Mouse (Mus musculus) cortical plate, adult 2 months (tissue): ENCODE measurements at regions not wholly inside any gene's neighbourhood (a gene's known extent, or its start where the extent isn't known, plus 50 kb on each side); places are given as distances from the start of the nearest gene placed in this dataset.
"Not testable (repeated sequence)": the region's sequence is repeated elsewhere in the genome, so short reads cannot be mapped to it uniquely, and the experiment has no call there.

ENCODE experiments used
- H3K27ac ChIP-seq: fragments of 200-500 bp; 2 replicates; pipeline ENCODE4 v1.5.1; 2012; ENCODE audit warnings: low read length, control low read depth, inconsistent platforms; ENCODE audit not compliant: insufficient read depth
- H3K4me1 ChIP-seq: fragments of 200-500 bp; 2 replicates; pipeline ENCODE4 v1.6.1; 2011; ENCODE audit warnings: low read length; ENCODE audit not compliant: control insufficient read depth, insufficient read depth
- H3K4me3 ChIP-seq: fragments of 200-500 bp; 2 replicates; pipeline ENCODE4 v1.5.1; 2011; ENCODE audit warnings: mild to moderate bottlenecking, low read length, control low read depth; ENCODE audit not compliant: insufficient read depth
- CTCF ChIP-seq: fragments of 200-500 bp; IDR thresholded peaks from 2 replicates; pipeline ENCODE4 v1.5.1; 2011; ENCODE audit warnings: mild to moderate bottlenecking, control low read depth, low read length; ENCODE audit not compliant: insufficient read depth; ENCODE audit errors: extremely low read depth
- POLR2A ChIP-seq: fragments of 200-500 bp; IDR thresholded peaks from 2 replicates; pipeline ENCODE4 v1.6.1; 2011; ENCODE audit warnings: mild to moderate bottlenecking, low read length, control low read depth; ENCODE audit not compliant: insufficient read depth; ENCODE audit errors: extremely low read depth

DNA sequence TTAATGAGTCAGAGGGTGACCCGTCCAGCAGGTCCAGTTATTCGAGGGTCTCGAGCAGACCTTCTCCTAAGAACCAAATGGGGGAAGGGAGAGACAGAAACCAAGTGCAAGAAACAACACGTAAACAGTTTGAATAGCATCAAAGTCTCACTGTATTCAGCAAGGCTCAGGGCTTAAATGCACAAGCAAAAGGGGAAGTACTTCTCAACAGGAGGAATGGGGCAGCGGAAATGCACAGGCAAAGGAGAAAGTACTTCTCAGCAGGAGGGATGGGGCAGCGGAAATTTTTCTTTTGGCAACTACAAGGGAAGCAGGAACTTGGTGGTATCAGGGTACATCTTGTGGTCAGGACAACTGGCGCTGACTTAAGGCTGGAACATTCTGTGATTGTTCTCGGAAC, 330.6 kb downstream of the 9430069I07Rik start:
- not testable (repeated sequence) for H3K27ac ChIP-seq, H3K4me3 ChIP-seq, H3K4me1 ChIP-seq

DNA sequence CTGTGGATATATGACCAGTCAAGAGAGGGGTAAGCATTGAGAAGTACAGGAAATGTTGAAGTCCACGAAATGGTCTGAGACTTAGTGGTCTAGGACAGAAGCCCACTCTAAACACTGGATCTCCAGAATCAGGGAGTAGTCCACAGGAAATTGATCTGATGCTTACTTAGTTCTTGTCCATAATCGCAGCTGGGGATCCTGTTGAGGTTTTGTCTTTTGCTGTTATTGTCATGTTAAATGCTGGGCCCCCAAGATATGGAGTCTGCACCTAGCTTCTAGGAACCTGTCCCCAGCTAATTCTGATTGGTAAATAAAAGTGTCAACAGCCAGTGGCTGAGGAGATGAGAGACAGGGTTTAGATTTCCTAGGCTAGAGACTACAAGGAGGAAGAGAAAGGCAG, 332.3 kb downstream of the 9430069I07Rik start:
- TF ChIP-seq POLR2A (no peak), CTCF (no peak)
- Histone ChIP-seq H3K4me3 (no peak overlapping the region), H3K27ac (no peak overlapping the region), H3K4me1 (no peaks in the 10 kb centered on the region)

DNA sequence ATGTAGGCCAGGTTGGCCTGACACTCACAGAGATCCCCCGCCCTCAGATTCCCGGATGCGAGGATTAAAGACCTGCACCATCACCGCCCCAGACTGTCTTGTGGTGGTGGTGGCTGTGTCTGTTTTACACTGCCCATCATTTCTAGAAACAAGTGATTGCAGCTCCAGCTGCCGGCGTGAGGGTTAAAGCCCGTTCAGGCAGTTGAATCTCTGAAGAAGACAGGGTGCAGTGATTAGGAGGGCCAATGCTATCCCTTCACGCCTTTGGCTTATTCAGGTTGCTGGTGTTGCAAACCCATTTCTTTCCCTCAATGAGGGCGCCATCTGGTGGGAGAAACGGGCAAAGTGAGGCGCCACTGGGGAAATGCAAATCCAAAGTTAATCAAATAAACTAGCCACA, 335.8 kb downstream of the 9430069I07Rik start:
- TF ChIP-seq POLR2A (no peak), CTCF (peak; percentile 81)
- Histone ChIP-seq H3K27ac (no peak overlapping the region), H3K4me1 (no peaks in the 10 kb centered on the region), H3K4me3 (no peak overlapping the region)

DNA sequence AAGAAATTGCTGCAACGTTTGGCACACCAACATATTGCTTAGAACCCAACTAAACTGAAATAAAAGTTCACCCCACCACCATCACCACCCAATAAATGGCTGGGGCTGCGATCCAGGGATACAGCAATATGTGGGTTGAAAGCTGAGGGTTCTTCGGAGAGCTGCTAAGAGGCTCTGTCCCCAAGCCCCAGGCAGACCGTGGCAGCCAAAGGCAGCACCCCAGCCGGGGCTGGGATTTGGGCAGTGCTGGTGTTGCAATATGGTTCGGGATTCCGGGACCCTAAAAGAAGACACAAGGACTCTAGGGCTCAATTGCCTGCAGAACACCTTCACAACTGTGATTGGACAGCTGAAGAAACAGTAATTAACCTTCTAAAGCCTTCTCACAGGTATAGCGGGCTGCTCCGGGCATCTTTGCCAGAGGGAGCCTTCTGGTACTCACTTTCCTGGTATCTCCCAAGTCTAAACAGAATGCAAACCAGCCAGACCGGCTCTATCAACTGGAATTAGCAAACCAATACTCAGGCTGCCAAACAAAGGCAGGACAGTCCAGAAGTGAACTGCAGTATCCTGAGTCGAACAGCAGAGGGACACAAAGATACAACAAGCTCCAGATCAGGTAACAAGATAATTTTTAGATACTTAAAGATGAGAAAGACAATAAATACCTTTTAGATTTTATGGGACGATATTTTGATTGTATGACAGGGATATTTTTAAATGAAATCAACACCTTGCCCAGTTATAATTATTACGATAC, 341.1 kb downstream of the 9430069I07Rik start:
- Histone ChIP-seq H3K4me3 (no peak overlapping the region), H3K4me1 (no peaks in the 10 kb centered on the region), H3K27ac (no peak overlapping the region)
- no peak for TF ChIP-seq POLR2A
- peak; percentile 48; the same call in 1 of the 2 replicates for TF ChIP-seq CTCF

DNA sequence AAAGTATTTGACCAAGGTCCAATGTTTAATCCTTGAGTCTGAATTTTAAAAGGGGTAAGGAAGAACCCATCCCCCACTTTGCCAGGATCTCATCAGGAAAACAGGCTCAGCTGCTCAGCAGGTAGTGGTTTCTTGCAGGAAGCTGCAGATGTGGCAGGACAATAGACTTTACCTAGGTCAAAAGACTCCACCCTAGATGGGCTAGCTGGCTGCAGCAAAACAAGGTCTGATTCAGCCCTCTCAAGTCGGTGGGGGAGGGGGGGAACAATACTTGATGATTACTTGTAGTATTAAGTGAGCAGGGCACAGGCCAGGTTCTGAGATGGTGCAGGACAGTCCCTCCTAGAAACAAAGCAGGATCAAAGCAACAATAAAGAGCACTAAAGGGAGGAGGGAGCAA, 349.1 kb downstream of the 9430069I07Rik start:
- Histone ChIP-seq H3K4me3 (no peak overlapping the region), H3K27ac (no peak overlapping the region), H3K4me1 (no peaks in the 10 kb centered on the region)
- TF ChIP-seq CTCF (no peak), POLR2A (no peak)

DNA sequence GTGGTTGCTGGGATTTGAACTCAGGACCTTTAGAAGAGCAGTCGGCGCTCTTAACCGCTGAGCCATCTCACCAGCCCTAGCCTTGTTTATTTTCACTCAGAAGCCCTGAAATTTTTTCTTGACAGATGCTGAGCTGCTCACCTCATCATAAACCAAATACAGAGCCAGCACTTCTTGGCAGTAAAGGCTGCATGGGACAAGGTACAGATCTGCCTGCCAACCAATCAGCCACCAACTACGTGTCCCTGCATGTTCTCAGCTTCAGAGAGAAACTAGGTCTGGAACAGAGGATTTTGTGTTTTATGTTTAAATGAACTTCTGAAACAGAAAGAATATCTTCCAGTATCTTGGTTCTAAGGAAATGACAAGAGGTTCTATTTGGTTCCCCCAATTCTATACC, 365.3 kb downstream of the 9430069I07Rik start:
- no peaks in the 10 kb centered on the region for H3K4me1 ChIP-seq
- no peak for TF ChIP-seq CTCF
- no peak for TF ChIP-seq POLR2A
- H3K4me3 ChIP-seq, result no peak overlapping the region
- H3K27ac ChIP-seq, result no peak overlapping the region

DNA sequence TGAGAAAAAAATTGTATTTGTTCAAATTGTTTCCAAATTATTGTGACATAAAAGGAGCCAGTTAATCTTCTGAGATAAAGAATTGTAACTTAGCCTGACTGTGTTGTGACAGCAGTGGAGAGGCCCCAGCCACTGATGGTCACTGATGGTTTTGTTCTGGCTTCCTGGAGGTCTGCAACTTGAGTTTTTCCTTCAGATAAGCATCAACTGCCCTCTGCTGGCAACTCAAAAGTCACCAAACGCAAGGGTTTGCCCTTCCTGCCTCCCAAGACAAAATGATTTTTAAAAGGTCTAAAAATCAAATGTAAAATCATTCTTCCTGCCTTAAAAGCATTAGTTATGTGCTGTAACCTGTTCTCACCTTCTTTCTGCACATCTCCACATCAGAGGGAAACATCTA, 382.6 kb downstream of the 9430069I07Rik start:
- no peak overlapping the region for H3K4me3 ChIP-seq
- H3K4me1 ChIP-seq, result no peaks in the 10 kb centered on the region
- H3K27ac ChIP-seq, result no peak overlapping the region
- peak; percentile 54 for TF ChIP-seq CTCF
- no peak for TF ChIP-seq POLR2A

DNA sequence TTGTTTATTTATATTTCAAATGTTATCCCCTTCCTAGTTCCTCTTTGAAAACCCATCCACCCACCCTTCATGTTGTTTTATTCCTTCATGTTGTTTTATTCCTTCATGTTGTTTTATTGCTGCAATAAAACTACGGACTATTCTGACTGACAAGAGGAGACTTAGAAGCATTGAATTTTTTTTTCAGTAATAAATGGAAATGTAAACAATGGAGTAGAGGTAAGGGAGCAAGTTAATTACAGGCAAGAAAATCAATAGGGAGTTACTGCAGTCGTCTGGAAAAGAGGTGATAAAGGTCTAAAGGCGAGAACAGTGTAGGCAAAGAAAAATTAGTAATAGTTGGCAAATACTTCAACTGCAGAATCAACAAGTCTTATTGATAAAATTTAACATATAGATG, 384.2 kb downstream of the 9430069I07Rik start:
- Histone ChIP-seq H3K27ac (no peak overlapping the region), H3K4me3 (no peak overlapping the region), H3K4me1 (no peaks in the 10 kb centered on the region)
- TF ChIP-seq POLR2A, result no peak
- TF ChIP-seq CTCF, result no peak

DNA sequence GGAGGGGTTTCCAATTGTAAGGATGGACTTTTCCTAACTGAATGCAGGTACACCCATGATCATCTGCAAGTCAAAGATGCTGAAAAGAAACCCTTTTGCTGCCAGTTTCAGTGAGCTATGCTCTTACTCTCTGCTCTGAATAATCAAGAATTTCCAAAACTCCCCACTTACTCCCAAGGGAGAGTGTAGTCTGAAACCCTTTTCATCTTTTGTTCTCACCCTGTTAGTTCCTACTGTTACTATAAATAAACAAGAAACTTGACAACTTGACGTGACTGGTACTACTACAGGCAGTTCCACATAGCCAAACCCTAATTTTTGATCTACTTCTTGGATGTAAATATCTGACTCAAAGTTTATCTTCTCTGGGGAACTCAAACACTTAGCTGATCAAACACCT, 388.3 kb downstream of the 9430069I07Rik start:
- Histone ChIP-seq H3K4me3 (no peak overlapping the region), H3K27ac (no peak overlapping the region), H3K4me1 (no peaks in the 10 kb centered on the region)
- TF ChIP-seq POLR2A (no peak), CTCF (no peak)

DNA sequence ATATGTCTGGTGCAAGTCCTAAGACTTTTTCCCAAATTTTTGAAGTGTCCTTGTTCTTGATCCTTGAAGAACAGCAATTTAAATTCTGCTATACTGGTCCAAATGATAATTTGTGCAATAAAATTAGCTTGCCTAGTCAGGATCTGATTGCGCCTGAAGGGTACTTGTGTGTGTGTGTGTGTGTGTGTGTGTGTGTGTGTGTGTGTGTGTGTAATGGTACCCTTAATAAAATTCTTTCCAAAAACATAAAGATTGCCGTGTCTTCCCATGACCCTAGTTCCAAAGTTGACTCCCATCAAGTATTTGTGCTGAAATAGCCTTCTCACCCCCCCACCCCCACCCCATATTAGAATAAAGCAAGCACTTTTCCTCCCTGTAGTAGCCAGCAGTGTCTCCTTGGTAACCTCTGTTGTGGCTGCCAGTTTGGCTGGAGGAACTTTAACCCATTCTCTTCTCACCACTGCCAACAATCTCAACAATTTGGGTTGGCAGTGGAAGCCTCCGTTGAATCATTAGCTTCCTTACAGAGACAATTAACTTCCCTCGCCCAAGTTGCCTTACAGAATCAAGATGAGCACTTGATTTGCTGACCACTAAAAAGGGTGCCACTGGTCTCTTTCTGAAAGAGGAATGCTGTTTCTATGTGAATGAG, 422.5 kb downstream of the 9430069I07Rik start:
- no peak for TF ChIP-seq CTCF
- no peak for TF ChIP-seq POLR2A
- Histone ChIP-seq H3K27ac (no peak overlapping the region), H3K4me3 (no peak overlapping the region), H3K4me1 (no peaks in the 10 kb centered on the region)
